Mouse (Mus musculus) forebrain, embryonic 14.5 days (tissue): Measurements from ENCODE around the gene Olfr5. TPM values are rescaled to one million over a fixed set of nuclear protein-coding genes. Genes with fewer than 3 reads are reported as not detected.
"Not testable (repeated sequence)": the region's sequence is repeated elsewhere in the genome, so short reads cannot be mapped to it uniquely, and the experiment has no call there.

Source experiments
- ATAC-seq: fragments of 200-750 bp; cut with Nextera tagmentation; 2 replicates; pipeline ENCODE4 v1.8.0; 2017; ENCODE audit warnings: mild to moderate bottlenecking, moderate library complexity
- DNase-seq: peaks from one replicate; pipeline ENCODE4 v3.0.0-alpha.2; 2015; ENCODE audit warnings: low spot score
- H3K27ac ChIP-seq: fragments of 300-500 bp; sonication (generic); 2 replicates; pipeline ENCODE4 v1.5.1; 2014; ENCODE audit warnings: low read depth, mild to moderate bottlenecking, control low read depth, low read length, moderate library complexity
- H3K27me3 ChIP-seq: fragments of 300-500 bp; sonication (generic); replicated peaks from 2 replicates; pipeline ENCODE4 v1.6.1; 2014; ENCODE audit warnings: low read length, control low read depth, mixed read lengths; ENCODE audit not compliant: control insufficient read depth, insufficient read depth
- H3K36me3 ChIP-seq: fragments of 300-500 bp; sonication (generic); 2 replicates; pipeline ENCODE4 v1.6.1; 2014; ENCODE audit warnings: low read length, control low read depth; ENCODE audit not compliant: control insufficient read depth, insufficient read depth
- H3K4me1 ChIP-seq: fragments of 300-500 bp; sonication (generic); 2 replicates; pipeline ENCODE4 v1.6.1; 2014; ENCODE audit warnings: antibody characterized with exemption, low read length, control low read depth; ENCODE audit not compliant: control insufficient read depth, insufficient read depth
- H3K4me2 ChIP-seq: fragments of 300-500 bp; sonication (generic); 2 replicates; pipeline ENCODE4 v1.6.1; 2014; ENCODE audit warnings: mild to moderate bottlenecking, control low read depth, low read length
- H3K4me3 ChIP-seq: fragments of 300-500 bp; sonication (generic); 2 replicates; pipeline ENCODE4 v1.5.1; 2014; ENCODE audit warnings: low read depth, low read length, control low read depth
- H3K9ac ChIP-seq: fragments of 300-500 bp; sonication (generic); 2 replicates; pipeline ENCODE4 v1.6.1; 2014; ENCODE audit warnings: mild to moderate bottlenecking, low read length, control low read depth, moderate library complexity
- H3K9me3 ChIP-seq: fragments of 300-500 bp; sonication (generic); replicated peaks from 2 replicates; pipeline ENCODE4 v1.6.1; 2016; ENCODE audit warnings: low read length, control low read depth, mixed read lengths; ENCODE audit not compliant: control insufficient read depth
- WGBS: fragments of 180-500 bp; shearing (Covaris S2); extraction: QIAGEN DNeasy Blood & Tissue Kit; methylation state at CpG from one replicate; pipeline ENCODE4 v1.1.7; 2014; 5-methylcytosine and 5-hydroxymethylcytosine counted together
- polyA plus RNA-seq: library from polyadenylated mRNA; unstranded; fragments of >200 nt; fragmentation: Nextera tagmentation; extraction: Ambion mirVana; gene quantifications from 2 replicates; pipeline ENCODE4 v1.2.1, GENCODE M21; 2014

The Olfr5 gene
- not detected in 2 replicates for polyA plus RNA-seq

DNA sequence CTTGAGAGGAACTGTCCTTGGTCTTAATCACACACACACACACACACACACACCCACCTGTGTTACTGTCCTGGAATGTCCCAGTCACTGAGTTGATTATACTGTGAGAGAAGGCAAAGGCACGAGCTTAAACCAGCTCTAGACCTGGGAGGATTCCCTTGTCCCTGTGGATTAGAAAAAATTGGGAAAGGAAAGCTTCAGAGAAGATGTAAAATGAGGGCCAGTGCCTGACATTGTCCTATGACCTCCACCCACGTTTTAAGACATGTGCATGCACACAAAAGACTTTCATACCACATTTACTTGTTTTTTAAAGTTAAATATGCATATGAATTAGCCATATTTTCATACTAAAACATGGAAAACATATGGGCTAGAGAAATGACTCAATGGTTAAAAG lies at the start of gene Olfr5:
TSS of gene Olfr5 (minus strand) at position 101 of the 400 bp plus-strand sequence.
- Histone ChIP-seq H3K27me3 (no peaks in the 10 kb centered on the region), H3K9ac (no peak within 1 kb of the TSS), H3K9me3 (0 out of 2 replicates have a peak, but pooled peaks cover 3% of the 10 kb centered on the region), H3K4me3 (no peak within 1 kb of the TSS), H3K36me3 (no peaks in the 10 kb centered on the region), H3K27ac (no peak within 1 kb of the TSS), H3K4me2 (no peak within 1 kb of the TSS), H3K4me1 (no peaks in the 10 kb centered on the region)
- no peak for ATAC-seq
- WGBS: 28% methylated on average over 2 of the region's 2 CpGs
- DNase-seq: no peak

DNA sequence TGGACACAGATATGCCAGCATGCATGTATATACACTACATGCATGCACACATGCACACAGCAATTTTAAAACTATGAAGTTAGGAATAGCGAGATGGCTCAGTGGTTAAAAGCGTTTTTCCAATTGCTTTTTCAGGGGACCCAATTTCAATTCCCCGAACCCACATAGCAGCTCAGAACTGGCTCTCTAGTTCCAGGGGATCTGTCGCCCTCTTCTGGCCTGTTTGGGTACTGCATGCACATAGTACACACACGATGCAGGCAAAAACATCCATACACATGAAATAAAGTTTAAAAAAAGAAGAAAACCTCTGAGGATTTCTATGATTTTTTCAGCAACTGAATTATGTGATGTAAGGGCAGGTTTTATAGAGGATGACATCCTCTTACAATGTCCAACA lies 39.4 kb upstream of the Olfr5 start:
- WGBS: 70% methylated on average over 5 of the region's 5 CpGs
- Histone ChIP-seq H3K4me3 (no peak overlapping the region), H3K9ac (no peak overlapping the region), H3K27me3 (no peaks in the 10 kb centered on the region), H3K27ac (no peak overlapping the region), H3K4me1 (no peaks in the 10 kb centered on the region), H3K4me2 (no peak overlapping the region), H3K9me3 (no peaks in the 10 kb centered on the region), H3K36me3 (no peaks in the 10 kb centered on the region)
- ATAC-seq: no peak
- no peak for DNase-seq

GRCm38 (mm10) chr7:6525001-6525400 lies 38.3 kb upstream of the Olfr5 start:
- no peak overlapping the region for H3K4me3 ChIP-seq
- no peak overlapping the region for H3K4me2 ChIP-seq
- no peak overlapping the region for H3K27ac ChIP-seq
- no peak for DNase-seq
- H3K9me3 ChIP-seq: no peaks in the 10 kb centered on the region
- no peak for ATAC-seq
- no peaks in the 10 kb centered on the region for H3K36me3 ChIP-seq
- WGBS: 52% methylated on average over 3 of the region's 3 CpGs
- H3K9ac ChIP-seq: no peak overlapping the region
- no peaks in the 10 kb centered on the region for H3K27me3 ChIP-seq
- no peaks in the 10 kb centered on the region for H3K4me1 ChIP-seq

- WGBS: 88% methylated on average over 5 of the region's 5 CpGs
- no peaks in the 10 kb centered on the region for H3K4me1 ChIP-seq
- no peaks in the 10 kb centered on the region for H3K27me3 ChIP-seq
These were observed 36.1 kb upstream of the Olfr5 start, which contains the start of gene Olfr1349 for GRCm38 (mm10) chr7:6522850-6523249. Gene Olfr1349 (minus strand): TSS chr7:6522950.

GRCm38 (mm10) chr7:6521666-6522065 lies 34.9 kb upstream of the Olfr5 start:
- WGBS: 32% methylated on average over 1 of the region's 1 CpGs
- ATAC-seq: no peak
- Histone ChIP-seq H3K9ac (no peak overlapping the region), H3K9me3 (no peaks in the 10 kb centered on the region), H3K27ac (no peak overlapping the region), H3K36me3 (no peaks in the 10 kb centered on the region), H3K4me3 (no peak overlapping the region), H3K4me1 (no peaks in the 10 kb centered on the region), H3K27me3 (no peaks in the 10 kb centered on the region), H3K4me2 (no peak overlapping the region)
- DNase-seq: no peak

More at GRCm38 (mm10) chr7:6522850-6523249, 36.1 kb upstream of the Olfr5 start, which contains the start of gene Olfr1349:
- H3K36me3 ChIP-seq: no peaks in the 10 kb centered on the region
- ATAC-seq (no peak), DNase-seq (no peak)
- no peak within 1 kb of the TSS for H3K27ac ChIP-seq
- no peaks in the 10 kb centered on the region for H3K9me3 ChIP-seq
- no peak within 1 kb of the TSS for H3K4me3 ChIP-seq
- no peak within 1 kb of the TSS for H3K4me2 ChIP-seq
- H3K9ac ChIP-seq: no peak within 1 kb of the TSS

GRCm38 (mm10) chr7:6508648-6509047 lies 21.9 kb upstream of the Olfr5 start, which contains the start of gene Olfr1348:
Gene Olfr1348 (minus strand): TSS chr7:6508748.
- no peak for ATAC-seq
- H3K4me1 ChIP-seq: no peaks in the 10 kb centered on the region

DNA sequence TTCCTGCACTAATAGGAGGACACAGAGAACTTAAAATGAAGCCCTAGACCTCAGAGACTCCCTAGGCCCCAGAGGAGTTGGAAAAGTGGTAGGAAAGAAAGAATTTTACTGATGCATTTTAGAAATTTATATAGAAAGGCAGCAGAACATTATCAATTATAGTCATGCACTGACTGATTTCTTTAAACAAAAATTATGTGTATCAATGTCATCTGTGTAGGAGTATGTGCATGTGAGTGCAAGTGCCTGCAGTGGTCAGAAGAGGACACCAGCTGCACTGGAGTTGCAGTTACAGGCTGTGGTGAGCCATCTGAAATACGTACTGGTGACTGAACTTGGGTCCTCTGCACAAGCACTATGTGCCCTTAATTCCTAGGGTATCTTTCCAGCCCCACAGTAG lies 12.9 kb upstream of the Olfr5 start, which contains the start of gene Olfr1347:
TSS of gene Olfr1347 (minus strand) at position 101 of the 400 bp plus-strand sequence.
- Histone ChIP-seq H3K9me3 (0 out of 2 replicates have a peak, but pooled peaks cover 4% of the 10 kb centered on the region), H3K27me3 (no peaks in the 10 kb centered on the region), H3K4me3 (no peak within 1 kb of the TSS), H3K4me1 (no peaks in the 10 kb centered on the region), H3K9ac (no peak within 1 kb of the TSS), H3K27ac (no peak within 1 kb of the TSS), H3K4me2 (no peak within 1 kb of the TSS), H3K36me3 (no peaks in the 10 kb centered on the region)
- ATAC-seq (no peak), DNase-seq (no peak)
- 54% methylated on average over 1 of the region's 1 CpGs for WGBS

More at GRCm38 (mm10) chr7:6508648-6509047, 21.9 kb upstream of the Olfr5 start, which contains the start of gene Olfr1348:
- 88% methylated on average over 1 of the region's 1 CpGs for WGBS
- no peak within 1 kb of the TSS for H3K4me2 ChIP-seq
- no peaks in the 10 kb centered on the region for H3K9me3 ChIP-seq
- no peak within 1 kb of the TSS for H3K27ac ChIP-seq
- H3K27me3 ChIP-seq: no peaks in the 10 kb centered on the region
- H3K9ac ChIP-seq: no peak within 1 kb of the TSS
- no peaks in the 10 kb centered on the region for H3K36me3 ChIP-seq
- no peak for DNase-seq
- no peak within 1 kb of the TSS for H3K4me3 ChIP-seq

DNA sequence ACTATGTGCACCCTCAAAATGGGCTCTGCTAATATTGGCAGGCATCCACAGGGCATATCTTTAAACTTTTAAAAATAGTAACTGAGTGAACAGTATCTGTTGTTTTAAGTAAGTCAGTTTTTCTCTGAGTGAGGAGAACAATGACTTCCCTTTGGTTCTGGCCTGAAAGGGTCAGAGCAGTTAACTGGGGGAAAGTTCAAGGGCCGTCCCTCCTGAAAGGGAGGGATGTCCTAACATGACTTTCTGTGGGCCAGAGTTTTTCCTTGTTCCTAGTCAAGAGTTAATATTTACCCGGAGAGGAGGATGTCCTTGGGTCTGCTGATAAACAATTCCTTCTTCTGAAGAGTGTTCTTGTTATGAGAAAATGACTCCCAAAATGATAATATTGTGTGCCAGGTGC lies 9.1 kb downstream of the Olfr5 start:
- ATAC-seq, H3K9me3 ChIP-seq, H3K36me3 ChIP-seq, H3K4me3 ChIP-seq, H3K4me2 ChIP-seq, H3K27me3 ChIP-seq, DNase-seq, H3K4me1 ChIP-seq, H3K9ac ChIP-seq, H3K27ac ChIP-seq: not testable (repeated sequence)
- 83% methylated on average over 2 of the region's 2 CpGs for WGBS

DNA sequence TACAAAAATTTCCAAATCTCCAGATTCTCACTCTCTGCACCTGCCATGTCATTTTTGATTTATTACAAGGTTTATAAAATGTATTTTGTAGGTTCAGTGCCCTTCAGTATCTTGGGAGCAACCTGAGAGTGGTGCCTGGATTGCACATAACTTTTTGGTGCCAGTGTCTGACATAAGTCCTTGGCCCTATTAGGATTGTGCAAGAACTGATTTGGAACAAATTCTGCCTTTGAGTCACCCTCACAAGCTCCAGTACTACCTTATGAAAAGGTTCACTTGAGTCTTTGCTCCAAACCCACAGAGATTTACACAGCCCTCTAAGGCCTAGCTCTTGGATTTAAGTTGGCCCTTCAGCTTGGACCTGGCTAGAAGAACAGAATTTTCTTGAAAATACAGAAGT lies 19.8 kb downstream of the Olfr5 start, which contains the start of gene Olfr1346:
TSS of gene Olfr1346 (plus strand) at position 151 of the 400 bp plus-strand sequence.
- no peak within 1 kb of the TSS for H3K4me2 ChIP-seq
- no peak for DNase-seq
- H3K9ac ChIP-seq: no peak within 1 kb of the TSS
- ATAC-seq: no peak
- no peaks in the 10 kb centered on the region for H3K9me3 ChIP-seq
- H3K36me3 ChIP-seq: no peaks in the 10 kb centered on the region
- H3K4me1 ChIP-seq: no peaks in the 10 kb centered on the region
- H3K27ac ChIP-seq: no peak within 1 kb of the TSS
- H3K27me3 ChIP-seq: no peaks in the 10 kb centered on the region
- H3K4me3 ChIP-seq: no peak within 1 kb of the TSS
